Mouse (Mus musculus) limb, embryonic 10.5 days (tissue): ENCODE data around the gene Pacrg. TPM values are rescaled to one million over a fixed set of nuclear protein-coding genes. Genes with fewer than 3 reads are reported as not detected.

Source experiments
- DNase-seq: peaks from one replicate; pipeline ENCODE4 v3.0.0-alpha.2; 2017; ENCODE audit warnings: low spot score
- H3K27ac ChIP-seq: fragments of 300-500 bp; sonication (generic); 2 replicates; pipeline ENCODE4 v1.5.1; 2016; ENCODE audit warnings: mild to moderate bottlenecking
- H3K27me3 ChIP-seq: fragments of 300-500 bp; sonication (generic); 2 replicates; pipeline ENCODE4 v1.6.1; 2016; ENCODE audit warnings: low read depth, mild to moderate bottlenecking; ENCODE audit not compliant: poor library complexity, severe bottlenecking
- H3K36me3 ChIP-seq: fragments of 300-500 bp; sonication (generic); 2 replicates; pipeline ENCODE4 v1.6.1; 2016; ENCODE audit warnings: mild to moderate bottlenecking, moderate library complexity
- H3K4me1 ChIP-seq: fragments of 300-500 bp; sonication (generic); 2 replicates; pipeline ENCODE4 v1.6.1; 2016
- H3K4me3 ChIP-seq: fragments of 300-500 bp; sonication (generic); 2 replicates; pipeline ENCODE4 v1.5.1; 2016; ENCODE audit warnings: mild to moderate bottlenecking, moderate library complexity
- H3K9me3 ChIP-seq: fragments of 300-500 bp; sonication (generic); replicated peaks from 2 replicates; pipeline ENCODE4 v1.6.1; 2016; ENCODE audit warnings: mild to moderate bottlenecking
- WGBS: fragments of 180-500 bp; shearing (Covaris S2); methylation state at CpG from one replicate; pipeline ENCODE4 v1.1.7; 2016; 5-methylcytosine and 5-hydroxymethylcytosine counted together
- polyA plus RNA-seq: library from polyadenylated mRNA; unstranded; fragments of >200 nt; fragmentation: Nextera tagmentation; extraction: Ambion mirVana; gene quantifications from 2 replicates; pipeline ENCODE4 v1.2.1, GENCODE M21; 2016

Pacrg gene
- polyA plus RNA-seq, 1 experiment from 2014 or later = 1.3 TPM

- Histone ChIP-seq H3K27ac (0 out of 2 replicates have a peak overlapping the region, but pooled peaks have one; percentile 34), H3K4me1 (peaks cover 40% of the 10 kb centered on the region), H3K27me3 (no peaks in the 10 kb centered on the region), H3K9me3 (no peaks in the 10 kb centered on the region), H3K4me3 (no peak overlapping the region), H3K36me3 (no peaks in the 10 kb centered on the region)
- no peak for DNase-seq
- WGBS = 72% methylated on average over 18 of the region's 18 CpGs
Measured at GRCm38 (mm10) chr17:10372001-10372785, 467.9 kb downstream of the Pacrg start.

GRCm38 (mm10) chr17:10371472-10371871, 468.6 kb downstream of the Pacrg start:
- Histone ChIP-seq H3K27me3 (no peaks in the 10 kb centered on the region), H3K36me3 (no peaks in the 10 kb centered on the region), H3K27ac (no peak overlapping the region), H3K4me3 (no peak overlapping the region), H3K9me3 (no peaks in the 10 kb centered on the region), H3K4me1 (peaks cover 42% of the 10 kb centered on the region)
- 69% methylated on average over 8 of the region's 8 CpGs for WGBS
- DNase-seq = no peak

- 80% methylated on average over 8 of the region's 8 CpGs for WGBS
- peak overlapping the region; percentile 46; the same call in 1 of the 2 replicates for H3K27ac ChIP-seq
- H3K27me3 ChIP-seq = no peaks in the 10 kb centered on the region
- no peak overlapping the region for H3K4me3 ChIP-seq
- no peaks in the 10 kb centered on the region for H3K9me3 ChIP-seq
- DNase-seq = no peak
- peaks cover 42% of the 10 kb centered on the region for H3K4me1 ChIP-seq
- no peaks in the 10 kb centered on the region for H3K36me3 ChIP-seq
Measured at GRCm38 (mm10) chr17:10370660-10371130, 469.4 kb downstream of the Pacrg start.

GRCm38 (mm10) chr17:10369961-10370659, 470.0 kb downstream of the Pacrg start:
- Histone ChIP-seq H3K27me3 (no peaks in the 10 kb centered on the region), H3K4me3 (no peak overlapping the region), H3K36me3 (no peaks in the 10 kb centered on the region), H3K9me3 (no peaks in the 10 kb centered on the region), H3K27ac (peak overlapping the region; percentile 46; the same call in 1 of the 2 replicates), H3K4me1 (peaks cover 42% of the 10 kb centered on the region)
- no peak for DNase-seq
- WGBS = 86% methylated on average over 13 of the region's 13 CpGs

- WGBS = 83% methylated on average over 5 of the region's 5 CpGs
- Histone ChIP-seq H3K4me1 (peaks cover 23% of the 10 kb centered on the region), H3K9me3 (no peaks in the 10 kb centered on the region), H3K27ac (no peak overlapping the region), H3K27me3 (no peaks in the 10 kb centered on the region), H3K4me3 (no peak overlapping the region), H3K36me3 (no peaks in the 10 kb centered on the region)
- DNase-seq = no peak
Measured at GRCm38 (mm10) chr17:10367044-10367443, 473.1 kb downstream of the Pacrg start.

GRCm38 (mm10) chr17:10366577-10366976, 473.5 kb downstream of the Pacrg start:
- WGBS = 83% methylated on average over 4 of the region's 4 CpGs

GRCm38 (mm10) chr17:10365501-10366482, 474.3 kb downstream of the Pacrg start:
- H3K27ac ChIP-seq = no peak overlapping the region
- no peaks in the 10 kb centered on the region for H3K9me3 ChIP-seq
- no peak overlapping the region for H3K4me3 ChIP-seq
- H3K4me1 ChIP-seq = peaks cover 13% of the 10 kb centered on the region
- WGBS = 77% methylated on average over 13 of the region's 13 CpGs
- H3K27me3 ChIP-seq = no peaks in the 10 kb centered on the region
- no peak for DNase-seq
- H3K36me3 ChIP-seq = no peaks in the 10 kb centered on the region

More at GRCm38 (mm10) chr17:10366577-10366976, 473.5 kb downstream of the Pacrg start:
- H3K4me3 ChIP-seq = no peak overlapping the region
- H3K27ac ChIP-seq = no peak overlapping the region
- DNase-seq = no peak
- H3K9me3 ChIP-seq = no peaks in the 10 kb centered on the region
- H3K27me3 ChIP-seq = no peaks in the 10 kb centered on the region
- peaks cover 19% of the 10 kb centered on the region for H3K4me1 ChIP-seq
- no peaks in the 10 kb centered on the region for H3K36me3 ChIP-seq

- Histone ChIP-seq H3K4me1 (0 out of 2 replicates have a peak, but pooled peaks cover 7% of the 10 kb centered on the region), H3K9me3 (no peaks in the 10 kb centered on the region), H3K4me3 (no peak overlapping the region), H3K27ac (no peak overlapping the region), H3K27me3 (no peaks in the 10 kb centered on the region), H3K36me3 (no peaks in the 10 kb centered on the region)
- DNase-seq = no peak
- WGBS = 90% methylated on average over 3 of the region's 3 CpGs
Measured at GRCm38 (mm10) chr17:10363151-10363550, 477.0 kb downstream of the Pacrg start.

- no peaks in the 10 kb centered on the region for H3K27me3 ChIP-seq
- H3K4me3 ChIP-seq = no peak overlapping the region
- no peak overlapping the region for H3K27ac ChIP-seq
- WGBS = 92% methylated on average over 7 of the region's 7 CpGs
- no peak for DNase-seq
- H3K4me1 ChIP-seq = peaks cover 3% of the 10 kb centered on the region
- no peaks in the 10 kb centered on the region for H3K36me3 ChIP-seq
- H3K9me3 ChIP-seq = no peaks in the 10 kb centered on the region
Measured at GRCm38 (mm10) chr17:10361882-10362291, 478.2 kb downstream of the Pacrg start.

- WGBS = 85% methylated on average over 4 of the region's 4 CpGs
- H3K27ac ChIP-seq = no peak overlapping the region
- no peak for DNase-seq
- H3K27me3 ChIP-seq = no peaks in the 10 kb centered on the region
- H3K36me3 ChIP-seq = no peaks in the 10 kb centered on the region
- H3K9me3 ChIP-seq = no peaks in the 10 kb centered on the region
- no peak overlapping the region for H3K4me3 ChIP-seq
- peaks cover 14% of the 10 kb centered on the region for H3K4me1 ChIP-seq
Measured at GRCm38 (mm10) chr17:10360738-10361137, 479.4 kb downstream of the Pacrg start.

- WGBS = 55% methylated on average over 14 of the region's 14 CpGs
- H3K27ac ChIP-seq = no peak overlapping the region
- DNase-seq = no peak
- no peaks in the 10 kb centered on the region for H3K9me3 ChIP-seq
- no peaks in the 10 kb centered on the region for H3K27me3 ChIP-seq
- H3K36me3 ChIP-seq = no peaks in the 10 kb centered on the region
- H3K4me1 ChIP-seq = peaks cover 23% of the 10 kb centered on the region
- no peak overlapping the region for H3K4me3 ChIP-seq
Measured at GRCm38 (mm10) chr17:10359466-10359865, 480.6 kb downstream of the Pacrg start.

- Histone ChIP-seq H3K4me3 (no peak overlapping the region), H3K4me1 (peaks cover 23% of the 10 kb centered on the region), H3K9me3 (no peaks in the 10 kb centered on the region), H3K36me3 (no peaks in the 10 kb centered on the region), H3K27ac (no peak overlapping the region), H3K27me3 (no peaks in the 10 kb centered on the region)
- no peak for DNase-seq
- WGBS = 95% methylated on average over 12 of the region's 12 CpGs
Measured at GRCm38 (mm10) chr17:10357348-10357747, 482.8 kb downstream of the Pacrg start.
